Mouse (Mus musculus): Measurements from ENCODE around the gene Apopt1.
A peak's percentile ranks its signal among the peaks of the same experiment; 100 is the strongest.

Apopt1 gene

DNA sequence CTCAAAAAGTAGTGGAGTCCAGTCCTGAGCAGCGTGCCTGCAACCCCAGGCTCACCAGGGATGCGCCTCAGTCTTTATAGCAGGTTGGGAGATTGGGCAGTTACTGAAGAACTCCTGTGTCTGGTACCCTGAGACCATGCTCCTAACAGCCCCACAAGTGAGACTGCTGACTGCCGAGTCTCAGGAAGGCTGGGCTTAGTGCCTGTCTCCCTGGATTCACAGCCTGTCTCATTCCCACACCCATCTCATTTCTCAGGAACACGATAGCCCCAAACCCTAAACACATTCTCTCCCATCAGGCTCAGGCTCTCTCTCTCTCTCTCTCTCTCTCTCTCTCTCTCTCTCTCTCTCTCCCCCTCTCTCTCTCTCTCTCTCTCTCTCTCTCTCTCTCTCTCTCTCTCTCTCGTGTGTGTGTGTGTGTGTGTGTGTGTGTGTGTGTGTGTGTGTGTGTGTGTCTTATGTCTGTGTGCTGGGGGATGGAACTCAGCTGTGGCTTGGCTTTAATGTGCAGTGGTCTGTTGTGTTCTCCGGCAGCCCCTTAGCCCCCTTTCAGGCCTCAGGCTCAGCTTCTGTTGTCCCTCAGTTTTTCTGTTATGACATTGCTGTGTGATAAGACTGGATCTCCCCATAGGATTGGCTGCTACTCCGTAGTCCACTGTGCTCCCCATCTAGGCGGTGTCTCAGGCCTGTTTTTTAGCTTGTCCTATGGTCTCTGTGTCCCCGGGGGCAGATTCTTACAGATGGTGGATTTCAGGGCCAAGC, 56.9 kb downstream of the Apopt1 start:
- DNase-seq (ENCODE audit: low spot score in 2 of 2), result no peak

GRCm38 (mm10) chr12:111770651-111771050, 57.6 kb downstream of the Apopt1 start:
- DNase-seq (ENCODE audit: low spot score in 2 of 2), result no peak

GRCm38 (mm10) chr12:111774156-111774555, 61.1 kb downstream of the Apopt1 start:
- no peak for DNase-seq (ENCODE audit: low spot score in 2 of 2)

DNA sequence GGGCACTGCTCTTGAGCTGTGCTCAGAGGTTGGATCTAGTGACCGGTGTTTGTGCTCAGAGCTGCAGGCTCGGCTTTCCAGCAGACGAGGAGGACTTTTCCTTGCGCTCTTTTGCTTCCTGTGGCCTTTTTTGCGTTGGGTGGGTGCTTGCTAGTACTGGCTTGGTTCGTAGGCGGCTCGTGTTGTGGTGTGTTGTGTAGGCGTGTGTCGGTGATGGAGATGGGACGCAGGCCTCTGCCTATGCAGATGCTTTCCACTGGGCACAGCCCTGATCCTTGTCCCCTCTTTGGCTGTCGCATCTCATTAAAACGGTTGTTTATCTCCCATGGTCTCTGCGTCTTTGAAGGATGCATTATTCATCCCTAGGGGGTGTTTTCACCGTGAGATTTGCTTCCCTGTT, 61.8 kb downstream of the Apopt1 start:
- no peak for DNase-seq (ENCODE audit: low spot score in 2 of 2)

- no peak for DNase-seq (ENCODE audit: low spot score in 2 of 2)
These were observed 64.9 kb downstream of the Apopt1 start for GRCm38 (mm10) chr12:111777919-111778318.

- no peak for DNase-seq (ENCODE audit: low spot score in 2 of 2)
These were observed 66.5 kb downstream of the Apopt1 start for GRCm38 (mm10) chr12:111779544-111779943.

DNA sequence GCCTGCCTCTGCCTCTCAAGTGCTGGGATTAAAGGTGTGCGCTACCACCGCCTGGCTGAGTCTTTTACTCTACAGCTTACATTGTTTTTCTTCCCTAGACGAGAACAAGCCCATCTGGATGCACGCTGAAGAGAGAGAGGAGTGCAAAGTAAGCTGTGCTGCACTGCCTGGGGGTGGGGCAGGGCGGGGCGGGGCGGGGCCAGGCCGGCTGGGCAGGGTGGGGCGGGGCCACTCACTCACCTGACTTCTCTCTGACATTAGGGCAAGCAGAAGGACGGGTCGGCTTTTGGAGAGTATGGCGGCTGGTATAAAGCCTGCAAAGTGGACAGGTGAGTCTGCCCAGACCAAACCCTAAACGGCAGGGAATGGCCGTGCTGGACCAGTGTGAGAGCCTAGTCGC, 72.1 kb downstream of the Apopt1 start:
- no peak for DNase-seq (ENCODE audit: low spot score in 2 of 2)

DNA sequence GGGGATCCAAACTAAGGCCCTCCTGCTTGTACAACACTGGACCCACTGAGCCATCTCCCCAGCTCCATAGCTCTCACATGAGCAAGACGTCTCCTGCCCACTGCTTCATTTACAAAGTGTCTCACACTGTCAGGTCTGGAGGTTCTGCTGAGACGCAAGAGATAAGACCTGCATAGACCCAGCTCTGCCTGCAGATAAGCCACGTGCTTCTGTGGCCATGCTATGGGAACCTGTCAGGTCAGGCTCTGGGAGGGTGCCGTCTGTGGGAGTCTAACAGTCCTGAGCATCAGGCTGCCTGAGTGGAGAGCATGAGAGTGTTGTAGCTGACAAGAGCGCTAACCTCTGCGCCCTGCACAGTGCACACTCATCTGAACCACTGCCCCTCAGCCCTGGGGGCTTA, 74.0 kb downstream of the Apopt1 start:
- no peak for DNase-seq (ENCODE audit: low spot score in 2 of 2)

DNA sequence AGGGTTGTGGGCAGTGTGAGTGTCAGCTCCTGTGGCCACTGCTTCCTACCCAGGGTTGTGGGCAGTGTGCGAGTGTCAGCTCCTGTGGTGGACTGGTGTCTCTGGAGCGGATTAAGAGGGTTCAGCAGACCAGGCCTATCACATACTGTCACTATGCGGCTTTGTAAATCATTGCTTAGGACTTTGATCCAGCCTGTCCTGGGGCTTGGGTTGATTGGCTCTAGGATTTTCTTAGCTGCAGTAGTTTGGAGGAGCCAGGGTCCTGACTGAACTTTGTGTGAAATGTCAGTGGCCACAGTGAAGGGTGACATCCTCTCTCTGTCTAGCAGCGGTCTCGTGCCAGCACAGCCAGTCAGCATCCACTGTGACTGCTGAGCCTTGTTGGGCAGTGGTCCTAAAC, 77.0 kb downstream of the Apopt1 start:
- no peak for DNase-seq (ENCODE audit: low spot score in 2 of 2)

DNA sequence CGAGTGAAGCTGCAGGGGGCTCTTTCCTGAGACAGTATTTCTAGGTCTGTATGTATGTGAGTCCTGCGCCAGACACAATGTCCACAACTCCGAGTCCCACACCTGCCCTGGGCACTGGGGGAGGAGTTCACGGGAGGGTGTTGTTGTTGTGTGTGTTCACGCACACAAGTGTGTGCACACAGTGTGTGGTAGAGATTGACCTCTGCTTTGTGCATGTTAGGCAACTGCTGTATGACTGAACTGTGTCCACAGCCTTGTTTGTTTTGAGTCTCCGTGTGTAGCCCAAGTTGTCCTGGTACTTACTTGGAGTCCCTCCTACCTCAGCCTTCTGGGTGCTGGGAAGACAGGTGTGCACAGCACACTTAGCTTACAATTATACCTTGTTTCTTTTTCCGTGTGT, 77.6 kb downstream of the Apopt1 start:
- no peak for DNase-seq (ENCODE audit: low spot score in 2 of 2)

- peak in 1 of 2 experiments; percentile 50 for DNase-seq (ENCODE audit: low spot score in 2 of 2)
These were observed 78.5 kb downstream of the Apopt1 start for GRCm38 (mm10) chr12:111791474-111792104.

DNA sequence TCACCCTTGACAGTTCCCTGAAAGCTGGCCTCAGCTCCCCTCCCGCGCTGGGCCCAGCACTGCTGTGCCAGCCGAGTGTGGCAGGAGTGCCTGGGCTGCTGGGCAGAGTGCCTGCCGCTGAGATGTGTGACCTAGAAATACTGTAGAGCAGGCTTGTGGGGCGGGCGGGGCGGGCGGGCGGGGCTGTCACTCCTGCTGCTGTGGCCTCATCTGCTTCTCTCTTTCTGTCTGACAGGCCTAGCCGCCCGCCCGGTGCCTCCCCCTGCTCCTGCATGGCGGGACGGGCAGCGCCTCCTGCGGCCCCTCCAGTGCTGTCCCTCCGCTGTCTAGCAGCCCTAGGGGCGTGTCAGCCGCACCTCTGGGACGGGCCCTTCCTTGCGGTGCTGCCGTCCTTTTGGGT, 81.0 kb downstream of the Apopt1 start:
- DNase-seq (ENCODE audit: low spot score in 2 of 2), result peak in 1 of 2 experiments; percentile 57

DNA sequence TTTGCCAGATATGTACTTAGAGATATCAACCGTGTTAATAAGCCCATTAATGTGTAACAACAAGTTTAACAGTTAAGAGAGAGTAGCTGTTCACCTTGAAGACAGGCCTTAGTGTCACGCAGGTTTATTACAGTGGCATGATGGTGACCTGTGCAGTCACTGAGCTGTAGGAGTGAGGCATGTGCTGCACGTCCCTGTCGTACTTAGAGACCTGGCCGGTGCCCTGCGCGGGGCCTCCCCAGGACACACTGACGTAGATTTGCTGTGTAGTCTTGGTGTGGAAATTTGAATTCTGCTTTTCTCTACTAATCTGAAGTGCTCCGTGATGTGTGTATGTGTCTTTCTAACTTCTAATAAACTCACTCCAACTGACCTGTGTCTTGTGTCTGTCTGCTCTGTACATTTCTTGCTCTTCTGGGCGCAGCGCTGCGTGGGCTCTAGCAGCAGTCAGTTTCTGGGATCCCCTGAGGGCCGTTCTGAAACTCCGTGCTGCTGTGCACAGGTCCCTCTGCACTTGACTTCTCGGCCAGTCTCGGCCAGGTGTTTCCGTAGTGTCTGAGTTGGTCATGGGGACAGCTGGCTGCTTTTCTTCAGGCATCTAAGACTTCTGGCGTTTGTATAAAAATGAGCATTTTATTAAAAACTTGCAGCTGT, 81.6 kb downstream of the Apopt1 start:
- DNase-seq (ENCODE audit: low spot score in 2 of 2), result no peak

GRCm38 (mm10) chr12:111795180-111795895, 82.3 kb downstream of the Apopt1 start:
- no peak for DNase-seq (ENCODE audit: low spot score in 2 of 2)

DNA sequence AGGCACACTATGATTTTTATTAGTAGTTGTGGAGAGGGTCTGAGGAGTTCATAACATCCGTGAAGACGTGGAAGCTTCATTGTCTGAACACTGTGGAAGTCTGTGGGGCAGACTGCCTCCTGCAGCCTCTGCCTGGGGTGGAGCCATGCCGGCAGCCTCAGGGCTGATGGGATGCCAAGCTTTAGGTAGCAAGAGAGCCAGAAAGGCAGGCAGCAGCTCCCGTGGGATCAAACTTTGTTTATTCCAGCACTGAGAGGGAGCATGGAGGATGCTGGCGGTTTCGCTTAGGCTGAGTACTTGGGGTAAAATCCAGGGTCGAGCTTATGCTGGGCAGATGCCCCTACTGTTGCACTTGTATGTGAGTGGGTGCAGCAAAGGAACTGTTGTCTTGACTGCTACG, 84.2 kb downstream of the Apopt1 start:
- DNase-seq (ENCODE audit: low spot score in 2 of 2), result no peak

DNA sequence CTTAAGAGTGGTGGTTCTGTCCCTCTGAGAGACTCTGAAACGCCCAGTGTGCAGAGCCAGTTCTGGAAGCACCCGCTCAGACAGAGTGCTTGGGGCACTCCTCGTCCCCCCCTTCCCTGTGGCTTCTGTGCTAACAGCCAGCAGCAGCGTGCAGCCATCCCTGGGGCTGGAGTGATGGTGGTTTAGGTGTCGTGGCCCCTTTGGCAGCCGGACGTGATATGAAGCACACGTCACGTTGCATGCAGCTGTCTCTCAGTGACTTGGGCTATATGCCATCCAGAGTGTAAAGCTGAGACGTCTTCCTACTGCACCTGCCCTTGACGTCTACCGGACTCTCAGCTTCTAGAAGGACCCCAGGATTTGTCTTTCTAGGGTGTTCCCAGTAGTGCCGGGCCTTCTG, 85.4 kb downstream of the Apopt1 start:
- DNase-seq (ENCODE audit: low spot score in 2 of 2), result no peak

DNA sequence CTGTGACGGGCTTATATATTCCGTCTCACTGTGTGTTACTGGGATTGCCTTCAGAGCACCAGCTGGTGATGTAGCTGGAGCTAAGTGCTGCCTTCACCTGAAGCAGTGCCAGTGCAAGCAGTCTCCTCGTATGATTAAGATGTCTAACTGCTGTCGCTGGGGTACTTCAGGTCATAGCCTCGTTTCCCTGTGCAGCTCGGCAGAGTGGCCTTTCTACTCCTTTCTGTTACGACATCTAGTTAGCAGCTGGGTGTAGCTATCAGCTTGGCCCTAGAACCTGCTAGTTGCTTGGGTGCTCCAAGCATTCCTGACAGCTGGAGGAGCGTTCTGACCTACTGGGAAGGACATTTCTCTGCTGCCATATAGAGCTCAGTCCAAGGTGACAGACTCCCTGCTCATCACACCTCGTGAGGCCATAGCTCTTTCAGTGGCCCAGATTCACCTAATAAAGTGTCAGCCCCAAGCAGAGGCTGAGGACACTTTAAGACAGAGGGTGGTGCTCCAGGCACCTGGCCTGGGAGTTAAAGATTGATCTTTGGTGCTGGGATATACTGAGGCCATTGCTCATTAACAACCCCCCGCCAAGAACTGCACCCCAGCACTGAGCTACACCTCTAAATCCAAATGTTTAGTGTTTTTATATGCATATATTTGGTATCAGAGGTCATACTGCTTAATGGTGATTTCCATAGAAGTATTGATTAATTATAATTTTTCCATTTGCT, 87.6 kb downstream of the Apopt1 start:
- peak in 1 of 2 experiments; percentile 36 for DNase-seq (ENCODE audit: low spot score in 2 of 2)

- no peak for DNase-seq (ENCODE audit: low spot score in 2 of 2)
These were observed 90.5 kb downstream of the Apopt1 start for GRCm38 (mm10) chr12:111803538-111803937.
